Mouse (Mus musculus) heart, embryonic 12.5 days (tissue): Measurements from ENCODE around the gene Nisch. TPM values are rescaled to one million over a fixed set of nuclear protein-coding genes. Genes with fewer than 3 reads are reported as not detected.

ENCODE experiments used
- ATAC-seq: fragments of 200-750 bp; cut with Nextera tagmentation; 2 replicates; pipeline ENCODE4 v1.8.0; 2017; ENCODE audit warnings: moderate TSS enrichment, moderate library complexity; ENCODE audit not compliant: insufficient number of reproducible peaks, low FRiP score
- H3K27ac ChIP-seq: fragments of 300-500 bp; sonication (generic); 2 replicates; pipeline ENCODE4 v1.5.1; 2016; ENCODE audit warnings: mild to moderate bottlenecking, moderate library complexity; ENCODE audit not compliant: poor library complexity, severe bottlenecking
- H3K27me3 ChIP-seq: fragments of 300-500 bp; sonication (generic); replicated peaks from 2 replicates; pipeline ENCODE4 v1.6.1; 2016; ENCODE audit warnings: mild to moderate bottlenecking, moderate library complexity
- H3K36me3 ChIP-seq: fragments of 300-500 bp; sonication (generic); 2 replicates; pipeline ENCODE4 v1.6.1; 2016; ENCODE audit warnings: mild to moderate bottlenecking, moderate library complexity
- H3K4me1 ChIP-seq: fragments of 300-500 bp; sonication (generic); replicated peaks from 2 replicates; pipeline ENCODE4 v1.6.1; 2016; ENCODE audit warnings: mild to moderate bottlenecking
- H3K4me2 ChIP-seq: fragments of 300-500 bp; sonication (generic); 2 replicates; pipeline ENCODE4 v1.6.1; 2016; ENCODE audit warnings: mild to moderate bottlenecking, moderate library complexity
- H3K4me3 ChIP-seq: fragments of 300-500 bp; sonication (generic); 2 replicates; pipeline ENCODE4 v1.5.1; 2016; ENCODE audit warnings: mild to moderate bottlenecking
- H3K9ac ChIP-seq: fragments of 300-500 bp; sonication (generic); 2 replicates; pipeline ENCODE4 v1.6.1; 2016; ENCODE audit warnings: mild to moderate bottlenecking, moderate library complexity
- H3K9me3 ChIP-seq: fragments of 300-500 bp; sonication (generic); replicated peaks from 2 replicates; pipeline ENCODE4 v1.6.1; 2016; ENCODE audit warnings: mild to moderate bottlenecking, moderate library complexity
- whole genome bisulfite sequencing: fragments of 180-500 bp; shearing (Covaris S2); methylation state at CpG from one replicate; pipeline ENCODE4 v1.1.7; 2016; 5-methylcytosine and 5-hydroxymethylcytosine counted together
- polyA plus RNA-seq: library from polyadenylated mRNA; unstranded; fragments of >200 nt; fragmentation: Nextera tagmentation; extraction: Ambion mirVana; gene quantifications from 2 replicates; pipeline ENCODE4 v1.2.1, GENCODE M21; 2016

Gene Nisch
- polyA plus RNA-seq, 1 experiment from 2014 or later, result 446 TPM

GRCm38 (mm10) chr14:31172781-31173455 is 43.8 kb downstream of the Nisch start:
- Histone ChIP-seq H3K27ac (0 out of 2 replicates have a peak overlapping the region, but pooled peaks have one; percentile 20), H3K4me2 (no peak overlapping the region), H3K9me3 (no peaks in the 10 kb centered on the region), H3K4me3 (no peak overlapping the region), H3K36me3 (peaks cover 80% of the 10 kb centered on the region), H3K4me1 (peaks cover 51% of the 10 kb centered on the region), H3K27me3 (no peaks in the 10 kb centered on the region), H3K9ac (no peak overlapping the region; the same call in 1 of the 2 replicates)
- no peak; the same call in 1 of the 2 replicates for ATAC-seq
- WGBS, result 67% methylated on average over 18 of the region's 18 CpGs

- H3K9ac ChIP-seq, result no peak overlapping the region
- no peak overlapping the region for H3K4me3 ChIP-seq
- no peak overlapping the region for H3K4me2 ChIP-seq
- WGBS, result 96% methylated on average over 15 of the region's 15 CpGs
- H3K36me3 ChIP-seq, result peaks cover 69% of the 10 kb centered on the region
- H3K27me3 ChIP-seq, result no peaks in the 10 kb centered on the region
- ATAC-seq, result no peak
- H3K4me1 ChIP-seq, result peaks cover 54% of the 10 kb centered on the region
- no peaks in the 10 kb centered on the region for H3K9me3 ChIP-seq
- no peak overlapping the region for H3K27ac ChIP-seq
Observed at GRCm38 (mm10) chr14:31171821-31172220, 44.9 kb downstream of the Nisch start.

- no peak for ATAC-seq
- Histone ChIP-seq H3K9me3 (no peaks in the 10 kb centered on the region), H3K9ac (no peak overlapping the region), H3K27me3 (no peaks in the 10 kb centered on the region), H3K4me3 (no peak overlapping the region), H3K27ac (peak overlapping the region; percentile 30; the same call in 1 of the 2 replicates), H3K4me2 (no peak overlapping the region), H3K4me1 (peaks cover 58% of the 10 kb centered on the region), H3K36me3 (peaks cover 64% of the 10 kb centered on the region)
- 89% methylated on average over 11 of the region's 11 CpGs for WGBS
Observed at GRCm38 (mm10) chr14:31171386-31171785, 45.4 kb downstream of the Nisch start.

GRCm38 (mm10) chr14:31170963-31171362 is 45.8 kb downstream of the Nisch start:
- H3K4me1 ChIP-seq, result peaks cover 63% of the 10 kb centered on the region
- H3K4me3 ChIP-seq, result no peak overlapping the region
- no peak overlapping the region for H3K4me2 ChIP-seq
- H3K27me3 ChIP-seq, result no peaks in the 10 kb centered on the region
- H3K9ac ChIP-seq, result no peak overlapping the region
- no peak for ATAC-seq
- H3K36me3 ChIP-seq, result peaks cover 60% of the 10 kb centered on the region
- no peaks in the 10 kb centered on the region for H3K9me3 ChIP-seq
- WGBS, result 68% methylated on average over 13 of the region's 13 CpGs
- H3K27ac ChIP-seq, result peak overlapping the region; percentile 30; the same call in 1 of the 2 replicates

- ATAC-seq, result no peak
- H3K4me3 ChIP-seq, result no peak overlapping the region
- H3K36me3 ChIP-seq, result peaks cover 46% of the 10 kb centered on the region
- WGBS, result 55% methylated on average over 6 of the region's 6 CpGs
- H3K9ac ChIP-seq, result no peak overlapping the region
- no peak overlapping the region for H3K4me2 ChIP-seq
- no peaks in the 10 kb centered on the region for H3K27me3 ChIP-seq
- no peak overlapping the region for H3K27ac ChIP-seq
- no peaks in the 10 kb centered on the region for H3K9me3 ChIP-seq
- peaks cover 73% of the 10 kb centered on the region for H3K4me1 ChIP-seq
Observed at GRCm38 (mm10) chr14:31169508-31169907, 47.2 kb downstream of the Nisch start.

GRCm38 (mm10) chr14:31168425-31168824 is 48.3 kb downstream of the Nisch start, which contains the start of gene Stab1:
Stab1 (minus strand) TSS chr14:31168641.
- H3K9ac ChIP-seq, result peak within 1 kb of the TSS; percentile 56
- peaks cover 37% of the 10 kb centered on the region for H3K36me3 ChIP-seq
- peaks cover 74% of the 10 kb centered on the region for H3K4me1 ChIP-seq
- H3K27ac ChIP-seq, result peak within 1 kb of the TSS; percentile 62
- no peaks in the 10 kb centered on the region for H3K27me3 ChIP-seq
- 17% methylated on average over 10 of the region's 10 CpGs for WGBS
- peak; percentile 45 for ATAC-seq
- no peaks in the 10 kb centered on the region for H3K9me3 ChIP-seq
- peak within 1 kb of the TSS; percentile 43 for H3K4me3 ChIP-seq
- H3K4me2 ChIP-seq, result peak within 1 kb of the TSS; percentile 56

- no peaks in the 10 kb centered on the region for H3K27me3 ChIP-seq
- no peak for ATAC-seq
- H3K9ac ChIP-seq, result peak overlapping the region; percentile 36
- H3K36me3 ChIP-seq, result peaks cover 26% of the 10 kb centered on the region
- H3K27ac ChIP-seq, result no peak overlapping the region
- peaks cover 70% of the 10 kb centered on the region for H3K4me1 ChIP-seq
- H3K9me3 ChIP-seq, result no peaks in the 10 kb centered on the region
- peak overlapping the region; percentile 43 for H3K4me3 ChIP-seq
- 46% methylated on average over 9 of the region's 9 CpGs for WGBS
- H3K4me2 ChIP-seq, result peak overlapping the region; percentile 56
Observed at GRCm38 (mm10) chr14:31166827-31167226, 49.9 kb downstream of the Nisch start.

GRCm38 (mm10) chr14:31165991-31166630 is 50.6 kb downstream of the Nisch start:
- Histone ChIP-seq H3K4me1 (peaks cover 67% of the 10 kb centered on the region), H3K4me3 (peak overlapping the region; percentile 43), H3K36me3 (peaks cover 19% of the 10 kb centered on the region), H3K27ac (no peak overlapping the region), H3K27me3 (no peaks in the 10 kb centered on the region), H3K9me3 (no peaks in the 10 kb centered on the region), H3K9ac (no peak overlapping the region), H3K4me2 (peak overlapping the region; percentile 56)
- WGBS, result 48% methylated on average over 10 of the region's 10 CpGs
- ATAC-seq, result no peak

- no peak for ATAC-seq
- Histone ChIP-seq H3K36me3 (peaks cover 12% of the 10 kb centered on the region), H3K4me1 (peaks cover 68% of the 10 kb centered on the region), H3K9me3 (no peaks in the 10 kb centered on the region), H3K27me3 (no peaks in the 10 kb centered on the region), H3K9ac (no peak overlapping the region), H3K4me2 (peak overlapping the region; percentile 56; the same call in 1 of the 2 replicates), H3K27ac (no peak overlapping the region), H3K4me3 (no peak overlapping the region)
- WGBS, result 54% methylated on average over 7 of the region's 7 CpGs
Observed at GRCm38 (mm10) chr14:31165458-31165857, 51.3 kb downstream of the Nisch start.

- Histone ChIP-seq H3K9me3 (no peaks in the 10 kb centered on the region), H3K9ac (no peak overlapping the region), H3K4me1 (peaks cover 68% of the 10 kb centered on the region), H3K4me3 (no peak overlapping the region), H3K4me2 (no peak overlapping the region), H3K36me3 (peaks cover 8% of the 10 kb centered on the region), H3K27ac (no peak overlapping the region), H3K27me3 (no peaks in the 10 kb centered on the region)
- no peak for ATAC-seq
- 63% methylated on average over 2 of the region's 2 CpGs for WGBS
Observed at GRCm38 (mm10) chr14:31165010-31165409, 51.7 kb downstream of the Nisch start.

- no peak overlapping the region for H3K9ac ChIP-seq
- H3K36me3 ChIP-seq, result peaks cover 9% of the 10 kb centered on the region; the same call in 1 of the 2 replicates
- H3K4me1 ChIP-seq, result peaks cover 68% of the 10 kb centered on the region
- ATAC-seq, result 0 out of 2 replicates have a peak, but pooled peaks have one; percentile 13
- H3K4me3 ChIP-seq, result no peak overlapping the region
- peak overlapping the region; percentile 0; the same call in 1 of the 2 replicates for H3K4me2 ChIP-seq
- peak overlapping the region; percentile 22; the same call in 1 of the 2 replicates for H3K27ac ChIP-seq
- WGBS, result 27% methylated on average over 8 of the region's 8 CpGs
- no peaks in the 10 kb centered on the region for H3K27me3 ChIP-seq
- H3K9me3 ChIP-seq, result no peaks in the 10 kb centered on the region
Observed at GRCm38 (mm10) chr14:31164067-31164466, 52.7 kb downstream of the Nisch start.
